Mouse (Mus musculus): ENCODE measurements at regions not wholly inside any gene's neighbourhood (a gene's known extent, or its start where the extent isn't known, plus 50 kb on each side); places are given as distances from the start of the nearest gene placed in this dataset.
A peak's percentile ranks its signal among the peaks of the same experiment; 100 is the strongest.

GRCm38 (mm10) chr10:68359135-68359534 is 80.6 kb upstream of the Arid5b start:
- H3K27ac ChIP-seq (ENCODE audit: low read depth) = no peak overlapping the region
- peak; percentile 52 for TF ChIP-seq CTCF (IDR thresholded peaks at IDR 0.05; ENCODE audit: low read depth)
- H3K4me3 ChIP-seq (ENCODE audit: low read depth, low read length) = no peak overlapping the region
- 96% methylated on average over 2 of the region's 2 CpGs for WGBS
- H3K4me1 ChIP-seq (ENCODE audit: insufficient read depth) = peaks cover 4% of the 10 kb centered on the region; the same call in 1 of the 2 replicates
- no peak overlapping the region for H3K4me2 ChIP-seq
- ATAC-seq (ENCODE audit: insufficient read depth) (no peak), DNase-seq (no peak)
- no peaks in the 10 kb centered on the region for H3K9me3 ChIP-seq (ENCODE audit: low read depth, low read length)
- no peak overlapping the region for H3K9ac ChIP-seq
- no peaks in the 10 kb centered on the region for H3K36me3 ChIP-seq (ENCODE audit: insufficient read depth)
- no peaks in the 10 kb centered on the region for H3K27me3 ChIP-seq (ENCODE audit: insufficient read depth, low read length)

- peak; percentile 68 for DNase-seq
- Histone ChIP-seq H3K4me1 (ENCODE audit: insufficient read depth) (peaks cover 9% of the 10 kb centered on the region; the same call in 1 of the 2 replicates), H3K9ac (no peak overlapping the region), H3K36me3 (ENCODE audit: insufficient read depth) (no peaks in the 10 kb centered on the region), H3K27me3 (ENCODE audit: insufficient read depth, low read length) (no peaks in the 10 kb centered on the region), H3K4me3 (ENCODE audit: low read depth, low read length) (no peak overlapping the region), H3K27ac (ENCODE audit: low read depth) (peak overlapping the region; percentile 43; the same call in 1 of the 2 replicates), H3K9me3 (ENCODE audit: low read depth, low read length) (no peaks in the 10 kb centered on the region), H3K4me2 (no peak overlapping the region)
- WGBS = 34% methylated on average over 6 of the region's 6 CpGs
- no peak for ATAC-seq (ENCODE audit: insufficient read depth)
- TF ChIP-seq CTCF (IDR thresholded peaks at IDR 0.05; ENCODE audit: low read depth) = peak; percentile 55
Measured at GRCm38 (mm10) chr10:68356973-68357372, 78.4 kb upstream of the Arid5b start.

- no peaks in the 10 kb centered on the region for H3K9me3 ChIP-seq (ENCODE audit: low read depth, low read length)
- H3K4me1 ChIP-seq (ENCODE audit: insufficient read depth) = peaks cover 9% of the 10 kb centered on the region; the same call in 1 of the 2 replicates
- no peak overlapping the region for H3K9ac ChIP-seq
- H3K4me3 ChIP-seq (ENCODE audit: low read depth, low read length) = no peak overlapping the region
- DNase-seq (no peak), ATAC-seq (ENCODE audit: insufficient read depth) (no peak)
- H3K4me2 ChIP-seq = no peak overlapping the region
- no peaks in the 10 kb centered on the region for H3K36me3 ChIP-seq (ENCODE audit: insufficient read depth)
- no peak for TF ChIP-seq CTCF (IDR thresholded peaks at IDR 0.05; ENCODE audit: low read depth)
- H3K27ac ChIP-seq (ENCODE audit: low read depth) = no peak overlapping the region
- no peaks in the 10 kb centered on the region for H3K27me3 ChIP-seq (ENCODE audit: insufficient read depth, low read length)
- 72% methylated on average over 5 of the region's 5 CpGs for WGBS
Measured at GRCm38 (mm10) chr10:68356521-68356920, 78.0 kb upstream of the Arid5b start.

- H3K9me3 ChIP-seq (ENCODE audit: low read depth, low read length) = no peaks in the 10 kb centered on the region
Measured at GRCm38 (mm10) chr10:68356093-68356485, 77.5 kb upstream of the Arid5b start.

GRCm38 (mm10) chr10:68355471-68356092 is 77.0 kb upstream of the Arid5b start:
- ATAC-seq (ENCODE audit: insufficient read depth) = no peak
- no peak overlapping the region for H3K9ac ChIP-seq
- WGBS = 7% methylated on average over 6 of the region's 6 CpGs
- peak overlapping the region; percentile 29 for H3K4me2 ChIP-seq
- TF ChIP-seq CTCF (IDR thresholded peaks at IDR 0.05; ENCODE audit: low read depth) = no peak
- no peak overlapping the region for H3K4me3 ChIP-seq (ENCODE audit: low read depth, low read length)
- no peaks in the 10 kb centered on the region for H3K36me3 ChIP-seq (ENCODE audit: insufficient read depth)
- peaks cover 9% of the 10 kb centered on the region; the same call in 1 of the 2 replicates for H3K4me1 ChIP-seq (ENCODE audit: insufficient read depth)
- peak overlapping the region; percentile 75 for H3K27ac ChIP-seq (ENCODE audit: low read depth)
- H3K27me3 ChIP-seq (ENCODE audit: insufficient read depth, low read length) = no peaks in the 10 kb centered on the region
- DNase-seq = peak; percentile 69
- H3K9me3 ChIP-seq (ENCODE audit: low read depth, low read length) = no peaks in the 10 kb centered on the region

More at GRCm38 (mm10) chr10:68356093-68356485, 77.5 kb upstream of the Arid5b start:
- H3K4me1 ChIP-seq (ENCODE audit: insufficient read depth) = peaks cover 9% of the 10 kb centered on the region; the same call in 1 of the 2 replicates
- H3K27ac ChIP-seq (ENCODE audit: low read depth) = peak overlapping the region; percentile 75
- no peak for ATAC-seq (ENCODE audit: insufficient read depth)
- peak overlapping the region; percentile 29 for H3K4me2 ChIP-seq
- H3K4me3 ChIP-seq (ENCODE audit: low read depth, low read length) = no peak overlapping the region
- no peak overlapping the region for H3K9ac ChIP-seq
- peak; percentile 35 for DNase-seq
- 18% methylated on average over 6 of the region's 6 CpGs for WGBS
- TF ChIP-seq CTCF (IDR thresholded peaks at IDR 0.05; ENCODE audit: low read depth) = no peak
- no peaks in the 10 kb centered on the region for H3K36me3 ChIP-seq (ENCODE audit: insufficient read depth)
- H3K27me3 ChIP-seq (ENCODE audit: insufficient read depth, low read length) = no peaks in the 10 kb centered on the region

GRCm38 (mm10) chr10:68354335-68355231 is 76.0 kb upstream of the Arid5b start:
- no peak overlapping the region for H3K9ac ChIP-seq
- peak overlapping the region; percentile 53 for H3K4me2 ChIP-seq
- TF ChIP-seq CTCF (IDR thresholded peaks at IDR 0.05; ENCODE audit: low read depth) = no peak
- H3K4me3 ChIP-seq (ENCODE audit: low read depth, low read length) = no peak overlapping the region
- peak; percentile 61 for ATAC-seq (ENCODE audit: insufficient read depth)
- peak; percentile 71 for DNase-seq
- H3K9me3 ChIP-seq (ENCODE audit: low read depth, low read length) = no peaks in the 10 kb centered on the region
- 4% methylated on average over 7 of the region's 8 CpGs for WGBS
- peaks cover 9% of the 10 kb centered on the region; the same call in 1 of the 2 replicates for H3K4me1 ChIP-seq (ENCODE audit: insufficient read depth)
- H3K36me3 ChIP-seq (ENCODE audit: insufficient read depth) = no peaks in the 10 kb centered on the region
- H3K27ac ChIP-seq (ENCODE audit: low read depth) = peak overlapping the region; percentile 75
- no peaks in the 10 kb centered on the region for H3K27me3 ChIP-seq (ENCODE audit: insufficient read depth, low read length)
